Mouse (Mus musculus) testis, adult 2 months (tissue): Measurements from ENCODE around the gene Zfp580.

Source experiments
- CTCF ChIP-seq: fragments of 200-500 bp; IDR thresholded peaks from 2 replicates; pipeline ENCODE4 v1.5.1; 2012; ENCODE audit warnings: low read depth, mild to moderate bottlenecking, inconsistent platforms, low read length, moderate library complexity; ENCODE audit not compliant: control insufficient read depth, insufficient read depth, insufficient replicate concordance
- POLR2A ChIP-seq: fragments of 200-500 bp; IDR thresholded peaks from 2 replicates; pipeline ENCODE4 v1.6.1; 2012; ENCODE audit warnings: low read depth, mild to moderate bottlenecking, inconsistent platforms, low read length, moderate library complexity; ENCODE audit not compliant: control insufficient read depth

DNA sequence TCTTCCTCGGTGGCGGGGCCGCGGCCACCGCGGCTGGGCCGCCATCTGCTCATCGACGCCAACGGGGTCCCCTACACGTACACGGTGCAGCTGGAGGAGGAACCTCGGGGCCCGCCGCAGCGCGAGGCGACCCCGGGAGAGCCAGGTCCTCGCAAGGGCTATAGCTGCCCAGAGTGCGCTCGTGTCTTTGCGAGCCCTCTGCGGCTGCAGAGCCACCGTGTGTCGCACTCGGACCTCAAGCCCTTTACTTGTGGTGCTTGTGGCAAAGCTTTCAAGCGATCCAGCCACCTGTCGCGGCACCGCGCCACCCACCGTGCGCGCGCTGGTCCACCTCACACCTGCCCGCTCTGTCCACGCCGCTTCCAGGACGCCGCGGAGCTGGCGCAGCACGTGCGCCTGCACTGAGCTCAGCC is 1.6 kb downstream of the Zfp580 start:
- TF ChIP-seq POLR2A (no peak), CTCF (no peak)
